Mouse (Mus musculus) lung, adult 2 months (tissue): ENCODE data around the gene Nedd4.

Experiments
- CTCF ChIP-seq: fragments of 200-500 bp; IDR thresholded peaks from 2 replicates; pipeline ENCODE4 v1.5.1; 2011; ENCODE audit warnings: mild to moderate bottlenecking, low read length, control low read depth; ENCODE audit not compliant: insufficient read depth
- POLR2A ChIP-seq: fragments of 200-500 bp; IDR thresholded peaks from 2 replicates; pipeline ENCODE4 v1.6.1; 2011; ENCODE audit warnings: low read depth, mild to moderate bottlenecking, control low read depth, low read length, borderline replicate concordance; ENCODE audit errors: extremely low read depth

- TF ChIP-seq POLR2A = no peak
- TF ChIP-seq CTCF = no peak
These were observed 91.6 kb downstream of the Nedd4 start for GRCm38 (mm10) chr9:72753741-72754140.
